Comparison of ENCODE assay signal across 22 mouse cellular contexts in the genomic region with DNA sequence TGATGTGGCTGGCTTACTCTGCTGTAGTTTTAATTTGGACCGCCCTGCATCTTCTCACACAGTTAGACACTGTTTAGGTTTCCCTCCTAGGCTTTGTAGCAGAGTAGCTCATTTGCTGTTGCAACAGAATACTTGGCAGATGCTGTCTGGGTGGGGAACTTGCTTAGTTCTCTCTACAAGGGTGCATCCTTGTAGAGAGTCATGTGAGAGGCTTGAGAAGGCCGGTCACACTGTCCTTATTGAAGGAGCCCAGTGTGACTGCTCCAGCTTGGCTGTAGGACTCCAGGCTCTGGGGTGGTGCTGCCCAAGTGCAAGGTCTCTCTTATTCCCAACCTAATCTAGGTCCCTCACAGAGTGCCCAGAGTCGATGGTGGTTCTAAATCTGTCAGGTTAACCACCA. TPM values are rescaled to one million over a fixed set of nuclear protein-coding genes. Genes with fewer than 3 reads are reported as not detected.
DNase-seq lines count a peak whose midpoint lies in the region; ATAC-seq and TF ChIP-seq lines count a peak whose summit lies in the region.
"Had no signal": no experiment of that assay in that cellular context is flagged by ENCODE, and none has a peak within 500 bp of the region (broad histone marks: within the 10 kb centered on the region; RNA-seq: fewer than 3 reads in every experiment).

No protein-coding gene starts in this region.

- in situ Hi-C loops in ES-E14 (cut with MboI; ENCODE audit: low sequenced_read_pairs in 2 of 2, unreplicated experiment in 2 of 2): no loop called here

- no peak overlapping the region for H3K27ac ChIP-seq in lung, postnatal 0 days (ENCODE audit: low read length)
- peak overlapping the region; percentile 72 for H3K27ac ChIP-seq in ES-E14 (ENCODE audit: insufficient read depth, low read depth, low read length, poor library complexity, severe bottlenecking)
- peak overlapping the region; percentile 84 for H3K27ac ChIP-seq in bone marrow macrophage, adult 2 months (ENCODE audit: insufficient read depth, low read depth, low read length)
- H3K27ac ChIP-seq: gastrocnemius, adult 2 months; heart, embryonic 13.5 days; hindbrain, embryonic 14.5 days; hindbrain, postnatal 0 days had no signal

- no peak for ATAC-seq in lung, postnatal 0 days
- ATAC-seq: CD4-positive, CD25-positive, alpha-beta regulatory T cell, adult 4 months; forebrain, embryonic 14.5 days; forebrain, postnatal 0 days; hindbrain, postnatal 0 days; inflammation-experienced regulatory T-cells, adult 6 months; intestine, embryonic 16.5 days had no signal

- no peaks in the 10 kb centered on the region for H3K4me1 ChIP-seq in lung, postnatal 0 days (ENCODE audit: insufficient read depth, low read depth, low read length)
- H3K4me1 ChIP-seq in ES-E14 (ENCODE audit: control insufficient read depth in 2 of 2, insufficient read depth in 2 of 2, low read length in 2 of 2, poor library complexity in 1 of 2): peaks cover 16 to 40% of the 10 kb centered on the region in 2 experiments
- H3K4me1 ChIP-seq in bone marrow macrophage, adult 2 months (ENCODE audit: control insufficient read depth, insufficient read depth, low read length): peaks cover 30% of the 10 kb centered on the region
- H3K4me1 ChIP-seq: heart, embryonic 13.5 days had no signal

- TF ChIP-seq CTCF in lung, postnatal 0 days (IDR thresholded peaks at IDR 0.05): no peak
- no peak for TF ChIP-seq CTCF in bone marrow macrophage, adult 2 months (IDR thresholded peaks at IDR 0.05; ENCODE audit: low read depth, low read length)

- H3K4me3 ChIP-seq in lung, postnatal 0 days (ENCODE audit: low read depth, low read length): no peak overlapping the region
- no peak overlapping the region for H3K4me3 ChIP-seq in ES-E14 (ENCODE audit: insufficient read depth in 1 of 2, low read depth in 1 of 2, low read length in 2 of 2, poor library complexity in 1 of 2, severe bottlenecking in 1 of 2)
- H3K4me3 ChIP-seq in bone marrow macrophage, adult 2 months (ENCODE audit: insufficient read depth, low read length): no peak overlapping the region
- H3K4me3 ChIP-seq: gastrocnemius, adult 2 months; heart, embryonic 13.5 days had no signal

- WGBS in lung, postnatal 0 days: 90% methylated on average over 3 of the region's 3 CpGs

- H3K4me2 ChIP-seq in lung, postnatal 0 days (replicated peaks; ENCODE audit: low read depth, low read length): no peak overlapping the region
- H3K4me2 ChIP-seq: heart, embryonic 13.5 days; hindbrain, embryonic 14.5 days had no signal

- no peak for TF ChIP-seq EP300 in lung, postnatal 0 days (IDR thresholded peaks at IDR 0.05)

- DNase-seq in lung, postnatal 36 days: peak; percentile 29
- no peak for DNase-seq in lung, postnatal 0 days (ENCODE audit: low spot score)
- no peak for DNase-seq in ES-E14 (ENCODE audit: low read depth, low spot score)
- no peak for DNase-seq in adrenal gland, postnatal 10 days
- no peak for DNase-seq in cerebellum, postnatal 25 days
- DNase-seq: adrenal gland, postnatal 14 days; cerebellum, adult 11-12 months; cerebellum, adult 8-10 months; cerebellum, postnatal 10 days; forebrain, postnatal 0 days; gastrocnemius, adult 2 months; gastrocnemius, postnatal 14 days; heart, postnatal 14 days; heart, postnatal 4 days had no signal

- peaks cover 38% of the 10 kb centered on the region for H3K36me3 ChIP-seq in lung, postnatal 0 days (ENCODE audit: insufficient read depth, low read length)
- peaks cover 39% of the 10 kb centered on the region for H3K36me3 ChIP-seq in ES-E14 (ENCODE audit: control insufficient read depth, insufficient read depth, low read length, poor library complexity, severe bottlenecking)

- TF ChIP-seq POLR2A in bone marrow macrophage, adult 2 months (IDR thresholded peaks at IDR 0.05; ENCODE audit: borderline replicate concordance, low read depth, low read length): no peak

- no peak overlapping the region for H3K9ac ChIP-seq in lung, postnatal 0 days (replicated peaks; ENCODE audit: low read depth)
- H3K9ac ChIP-seq in ES-E14 (ENCODE audit: insufficient read depth, low read depth, low read length, poor library complexity, severe bottlenecking): peak overlapping the region; percentile 22; the same call in 1 of the 2 replicates
- H3K9ac ChIP-seq: forebrain, postnatal 0 days; heart, embryonic 13.5 days; hindbrain, embryonic 14.5 days had no signal

- H3K27me3 ChIP-seq in lung, postnatal 0 days (replicated peaks; ENCODE audit: insufficient read depth, low read length): no peaks in the 10 kb centered on the region
- H3K27me3 ChIP-seq: heart, embryonic 13.5 days had no signal

- H3K9me3 ChIP-seq in lung, postnatal 0 days (ENCODE audit: low read length): no peaks in the 10 kb centered on the region
- no peaks in the 10 kb centered on the region for H3K9me3 ChIP-seq in ES-E14 (ENCODE audit: control insufficient read depth, insufficient read depth, low read depth, low read length)
- H3K9me3 ChIP-seq: heart, embryonic 13.5 days had no signal

TF ChIP-seq in ES-E14, 5 proteins besides CTCF, POLR2A, EP300 and RAD21:
- TF ChIP-seq ZC3H11A (IDR thresholded peaks at IDR 0.05; ENCODE audit: borderline replicate concordance, low read depth, low read length) (no peak), MAFK (IDR thresholded peaks at IDR 0.05; ENCODE audit: insufficient read depth, low read depth, low read length) (no peak), HCFC1 (IDR thresholded peaks at IDR 0.05; ENCODE audit: borderline replicate concordance, insufficient read depth, low read length) (no peak), CHD2 (IDR thresholded peaks at IDR 0.05; ENCODE audit: low read depth, low read length) (no peak)

RNA-seq across cellular contexts. Expression of a gene that starts 8.7 kb away (rescaled TPM):
- 27.4 and 34.0 TPM in 2 replicates for polyA plus RNA-seq in lung, postnatal 0 days (2015; fragmentation: Nextera tagmentation; extraction: Ambion mirVana)
- 58.4 and 60.5 TPM in 2 replicates for total RNA-seq in ES-E14 (2012; rRNA removed)
- 27.9 and 29.4 TPM in 2 replicates for polyA plus RNA-seq in bone marrow macrophage, adult 2 months (2012; ENCODE audit: insufficient read depth, insufficient read length, missing spikeins)
- 10 to 100 TPM; 29.6 to 32.2 TPM for total RNA-seq in adrenal gland, postnatal 10 days (2021)
